Mouse (Mus musculus) neural tube, embryonic 12.5 days (tissue): Measurements from ENCODE around the gene Commd4. TPM values are rescaled to one million over a fixed set of nuclear protein-coding genes. Genes with fewer than 3 reads are reported as not detected.

ENCODE experiments used
- ATAC-seq: fragments of 200-750 bp; cut with Nextera tagmentation; 2 replicates; pipeline ENCODE4 v1.8.0; 2017; ENCODE audit warnings: low read depth, mild to moderate bottlenecking, moderate TSS enrichment, moderate library complexity; ENCODE audit not compliant: low FRiP score
- H3K27ac ChIP-seq: fragments of 300-500 bp; sonication (generic); 2 replicates; pipeline ENCODE4 v1.5.1; 2016
- H3K27me3 ChIP-seq: fragments of 300-500 bp; sonication (generic); replicated peaks from 2 replicates; pipeline ENCODE4 v1.6.1; 2016; ENCODE audit warnings: mild to moderate bottlenecking
- H3K36me3 ChIP-seq: fragments of 300-500 bp; sonication (generic); 2 replicates; pipeline ENCODE4 v1.6.1; 2016; ENCODE audit warnings: mild to moderate bottlenecking
- H3K4me1 ChIP-seq: fragments of 300-500 bp; sonication (generic); 2 replicates; pipeline ENCODE4 v1.6.1; 2016
- H3K4me2 ChIP-seq: fragments of 300-500 bp; sonication (generic); replicated peaks from 2 replicates; pipeline ENCODE4 v1.6.1; 2016; ENCODE audit warnings: mild to moderate bottlenecking
- H3K4me3 ChIP-seq: fragments of 300-500 bp; sonication (generic); 2 replicates; pipeline ENCODE4 v1.5.1; 2016
- H3K9ac ChIP-seq: fragments of 300-500 bp; sonication (generic); 2 replicates; pipeline ENCODE4 v1.6.1; 2016; ENCODE audit warnings: mild to moderate bottlenecking
- H3K9me3 ChIP-seq: fragments of 300-500 bp; sonication (generic); 2 replicates; pipeline ENCODE4 v1.6.1; 2016; ENCODE audit warnings: mild to moderate bottlenecking
- WGBS: fragments of 180-500 bp; shearing (Covaris S2); methylation state at CpG from one replicate; pipeline ENCODE4 v1.1.7; 2016; 5-methylcytosine and 5-hydroxymethylcytosine counted together
- polyA plus RNA-seq: library from polyadenylated mRNA; unstranded; fragments of >200 nt; fragmentation: Nextera tagmentation; extraction: Ambion mirVana; gene quantifications from 2 replicates; pipeline ENCODE4 v1.2.1, GENCODE M21; 2016

Gene Commd4
- polyA plus RNA-seq, 1 experiment from 2014 or later, result 133 TPM

DNA sequence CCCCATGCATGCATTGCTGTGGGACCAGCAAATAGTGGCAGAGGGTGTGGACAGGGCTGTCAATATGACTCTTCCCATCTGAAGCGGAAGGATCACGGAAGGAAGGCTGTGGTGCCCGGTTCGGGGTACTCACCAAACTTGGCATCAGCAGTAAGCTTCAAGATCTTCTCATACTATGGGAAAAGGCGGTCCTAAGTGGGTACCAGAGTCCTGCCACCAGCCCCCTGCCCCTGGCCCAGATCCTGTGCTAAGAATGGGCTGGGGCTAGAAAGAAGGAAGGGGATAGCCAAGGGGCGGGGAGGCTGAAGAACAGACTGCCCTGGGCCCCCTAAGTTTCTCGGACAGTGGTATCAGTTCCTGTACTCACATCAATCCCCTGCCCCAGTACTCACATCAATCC, 1.7 kb downstream of the Commd4 start:
- Histone ChIP-seq H3K27me3 (no peaks in the 10 kb centered on the region), H3K27ac (no peak overlapping the region), H3K36me3 (peaks cover 12% of the 10 kb centered on the region; the same call in 1 of the 2 replicates), H3K4me2 (no peak overlapping the region), H3K9me3 (no peaks in the 10 kb centered on the region), H3K4me1 (peaks cover 13% of the 10 kb centered on the region), H3K9ac (no peak overlapping the region), H3K4me3 (no peak overlapping the region)
- ATAC-seq, result no peak
- WGBS, result 94% methylated on average over 7 of the region's 7 CpGs

DNA sequence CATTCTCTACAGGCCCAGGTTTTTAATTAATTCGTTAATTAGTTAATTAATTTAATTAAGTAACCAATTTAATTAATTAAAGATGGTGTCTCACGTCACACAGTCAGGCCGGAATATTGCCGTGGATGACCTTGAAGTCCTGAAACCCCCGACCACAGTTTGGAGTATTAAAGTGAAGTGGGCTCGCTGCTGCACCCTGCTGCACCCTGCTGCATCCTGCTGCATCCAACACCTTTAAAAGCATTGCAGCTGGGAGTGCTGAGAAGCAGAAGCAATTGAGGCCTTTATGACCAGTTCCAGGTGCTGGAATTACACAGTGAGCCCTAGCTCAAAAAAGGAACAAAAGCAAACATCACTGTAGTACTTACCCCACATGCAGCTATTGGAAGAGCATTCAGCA, 5.8 kb downstream of the Commd4 start:
- H3K4me2 ChIP-seq, result no peak overlapping the region
- H3K4me3 ChIP-seq, result no peak overlapping the region
- H3K27me3 ChIP-seq, result no peaks in the 10 kb centered on the region
- H3K9me3 ChIP-seq, result no peaks in the 10 kb centered on the region
- no peak overlapping the region for H3K9ac ChIP-seq
- no peak overlapping the region for H3K27ac ChIP-seq
- 41% methylated on average over 6 of the region's 6 CpGs for WGBS
- no peak for ATAC-seq
- H3K4me1 ChIP-seq, result peaks cover 20% of the 10 kb centered on the region
- peaks cover 12% of the 10 kb centered on the region; the same call in 1 of the 2 replicates for H3K36me3 ChIP-seq

DNA sequence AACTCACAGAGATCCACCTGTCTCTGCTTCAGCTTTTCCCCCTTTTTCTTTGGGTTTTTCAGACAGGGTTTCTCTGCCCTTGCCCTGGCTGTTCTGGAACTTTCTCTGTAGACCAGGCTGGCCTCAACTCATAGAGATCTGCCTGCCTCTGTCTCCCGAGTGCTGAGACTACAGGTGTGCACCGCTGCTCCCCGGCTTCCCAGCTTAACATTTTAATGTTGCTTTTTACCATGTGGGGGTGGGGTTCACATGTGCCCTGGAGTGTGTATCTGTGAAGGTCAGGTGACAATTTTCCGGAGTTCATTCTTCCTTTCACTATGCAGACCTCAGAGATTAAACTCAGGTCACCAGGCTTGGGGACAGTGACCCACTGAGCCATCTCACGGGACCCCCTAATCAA, 7.9 kb downstream of the Commd4 start:
- ATAC-seq, result no peak
- Histone ChIP-seq H3K36me3 (peaks cover 4% of the 10 kb centered on the region; the same call in 1 of the 2 replicates), H3K27me3 (no peaks in the 10 kb centered on the region), H3K4me3 (no peak overlapping the region), H3K4me1 (peaks cover 18% of the 10 kb centered on the region), H3K9ac (no peak overlapping the region), H3K27ac (no peak overlapping the region), H3K4me2 (no peak overlapping the region), H3K9me3 (no peaks in the 10 kb centered on the region)
- 84% methylated on average over 5 of the region's 5 CpGs for WGBS

DNA sequence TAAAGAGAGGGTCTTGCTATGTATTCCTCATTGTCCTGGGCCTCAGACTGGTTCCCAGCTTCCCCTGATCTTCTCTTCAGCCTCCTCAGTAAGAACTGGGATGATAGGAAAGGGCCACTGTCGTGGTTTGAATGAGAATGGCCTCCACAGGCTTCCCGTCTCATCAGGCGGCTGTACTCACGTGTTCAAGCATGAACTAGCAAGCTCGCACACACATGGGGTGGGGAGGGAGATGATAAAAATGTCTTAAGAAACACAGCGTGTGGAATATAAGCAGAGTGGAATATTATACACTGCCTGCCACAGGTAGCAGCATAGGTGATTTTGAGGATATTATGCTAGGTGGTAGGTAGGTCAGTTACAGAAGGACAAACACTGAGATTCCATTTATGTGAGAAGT, 9.1 kb downstream of the Commd4 start:
- Histone ChIP-seq H3K4me3 (no peak overlapping the region; the same call in 1 of the 2 replicates), H3K27ac (no peak overlapping the region), H3K27me3 (no peaks in the 10 kb centered on the region), H3K9ac (0 out of 2 replicates have a peak overlapping the region, but pooled peaks have one; percentile 67), H3K4me1 (peaks cover 18% of the 10 kb centered on the region), H3K9me3 (no peaks in the 10 kb centered on the region), H3K36me3 (no peaks in the 10 kb centered on the region), H3K4me2 (peak overlapping the region; percentile 82)
- ATAC-seq, result no peak
- WGBS, result 77% methylated on average over 6 of the region's 6 CpGs

DNA sequence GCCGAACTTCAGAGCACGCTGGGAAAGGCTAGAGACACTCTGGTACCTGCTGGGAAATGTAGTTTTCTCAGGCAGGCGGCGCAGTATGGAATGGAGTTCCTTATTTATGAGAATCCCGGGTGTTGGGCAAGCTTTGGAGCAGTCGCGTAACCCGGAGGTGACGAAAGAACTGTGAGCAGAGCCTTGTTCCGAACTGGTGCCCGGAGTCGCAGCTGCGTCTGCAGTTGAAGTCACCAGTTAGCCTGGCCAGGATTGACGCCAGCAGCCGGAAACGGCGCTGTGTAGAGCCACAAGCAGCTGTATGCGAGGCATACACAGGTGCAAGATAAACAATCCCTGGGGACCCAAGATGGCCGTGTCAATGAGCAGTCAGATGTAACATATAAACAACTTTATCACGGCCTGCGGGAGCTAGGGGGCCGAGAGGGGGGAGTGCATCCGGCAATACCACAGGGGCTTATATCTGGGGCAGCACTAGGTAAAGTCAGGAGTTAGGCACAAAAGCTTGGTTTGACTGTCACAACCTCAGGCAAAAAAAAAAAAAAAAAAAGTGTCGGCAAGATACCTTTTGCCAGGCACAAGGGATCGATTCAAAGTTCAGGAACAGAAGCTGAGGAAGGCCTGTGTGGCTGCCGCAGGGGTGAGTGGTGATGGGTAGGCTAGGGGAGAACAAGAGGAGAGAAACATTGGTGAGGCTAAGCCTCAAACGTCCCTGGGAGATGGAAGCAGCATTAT, 9.8 kb downstream of the Commd4 start, which contains the start of gene Neil1:
TSS of gene Neil1 (minus strand) at position 162 of the 735 bp plus-strand sequence.
- Histone ChIP-seq H3K4me3 (peak within 1 kb of the TSS; percentile 49), H3K27me3 (no peaks in the 10 kb centered on the region), H3K9me3 (no peaks in the 10 kb centered on the region), H3K9ac (peak within 1 kb of the TSS; percentile 67), H3K27ac (peak within 1 kb of the TSS; percentile 69), H3K4me2 (peak within 1 kb of the TSS; percentile 82), H3K36me3 (peaks cover 3% of the 10 kb centered on the region; the same call in 1 of the 2 replicates), H3K4me1 (peaks cover 18% of the 10 kb centered on the region)
- ATAC-seq, result peak; percentile 90
- 3% methylated on average over 27 of the region's 27 CpGs for WGBS

DNA sequence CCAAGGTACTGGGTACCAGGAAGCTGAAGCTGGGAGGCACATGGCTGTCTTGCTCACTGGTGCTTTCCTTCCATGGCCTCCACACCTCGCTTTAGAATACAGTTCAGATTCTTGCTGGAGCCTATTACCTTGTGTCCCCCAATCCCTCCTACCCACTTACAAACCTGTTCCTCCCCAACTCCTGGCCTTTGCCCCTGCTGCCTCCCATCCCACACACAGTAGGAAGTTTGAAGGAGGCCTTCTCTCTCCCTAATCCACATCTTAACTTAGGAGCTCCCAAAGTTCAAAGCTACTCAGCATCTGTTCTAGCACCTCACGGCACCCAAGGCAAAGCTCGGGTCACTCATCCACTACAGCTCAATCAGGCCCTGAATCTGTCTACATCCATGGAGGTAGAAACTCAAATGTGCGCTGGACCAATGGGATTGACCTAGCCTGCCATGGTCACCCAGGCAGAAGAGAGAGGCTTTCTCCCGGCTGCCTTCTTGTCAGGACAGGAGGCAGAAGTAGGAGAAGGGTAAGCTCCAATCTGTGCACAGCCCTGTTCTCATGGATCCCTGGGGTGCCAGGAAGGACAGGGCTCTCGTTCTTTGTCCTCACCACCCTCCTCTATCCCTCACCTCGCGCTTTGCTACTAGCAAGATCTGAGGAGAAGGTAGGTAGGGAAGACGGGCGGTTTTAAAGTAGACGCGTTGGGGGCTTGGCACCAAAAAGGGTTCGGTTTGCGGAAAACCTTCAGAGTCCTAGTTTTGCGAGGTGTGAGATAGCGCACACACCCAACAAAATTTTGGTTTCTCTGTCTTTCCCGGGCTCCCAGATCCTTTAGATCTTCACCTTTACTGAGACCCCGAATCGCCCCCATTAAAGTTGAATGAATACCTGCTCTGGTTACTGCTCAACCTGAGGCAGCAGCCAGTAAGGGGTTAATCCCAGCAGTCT, 10.7 kb downstream of the Commd4 start:
- WGBS, result 10% methylated on average over 19 of the region's 19 CpGs
- Histone ChIP-seq H3K9me3 (no peaks in the 10 kb centered on the region), H3K27me3 (no peaks in the 10 kb centered on the region), H3K27ac (peak overlapping the region; percentile 69; the same call in 1 of the 2 replicates), H3K9ac (peak overlapping the region; percentile 67), H3K4me1 (peaks cover 18% of the 10 kb centered on the region), H3K4me3 (peak overlapping the region; percentile 49), H3K36me3 (peaks cover 7% of the 10 kb centered on the region; the same call in 1 of the 2 replicates), H3K4me2 (peak overlapping the region; percentile 82)
- ATAC-seq, result peak; percentile 60

DNA sequence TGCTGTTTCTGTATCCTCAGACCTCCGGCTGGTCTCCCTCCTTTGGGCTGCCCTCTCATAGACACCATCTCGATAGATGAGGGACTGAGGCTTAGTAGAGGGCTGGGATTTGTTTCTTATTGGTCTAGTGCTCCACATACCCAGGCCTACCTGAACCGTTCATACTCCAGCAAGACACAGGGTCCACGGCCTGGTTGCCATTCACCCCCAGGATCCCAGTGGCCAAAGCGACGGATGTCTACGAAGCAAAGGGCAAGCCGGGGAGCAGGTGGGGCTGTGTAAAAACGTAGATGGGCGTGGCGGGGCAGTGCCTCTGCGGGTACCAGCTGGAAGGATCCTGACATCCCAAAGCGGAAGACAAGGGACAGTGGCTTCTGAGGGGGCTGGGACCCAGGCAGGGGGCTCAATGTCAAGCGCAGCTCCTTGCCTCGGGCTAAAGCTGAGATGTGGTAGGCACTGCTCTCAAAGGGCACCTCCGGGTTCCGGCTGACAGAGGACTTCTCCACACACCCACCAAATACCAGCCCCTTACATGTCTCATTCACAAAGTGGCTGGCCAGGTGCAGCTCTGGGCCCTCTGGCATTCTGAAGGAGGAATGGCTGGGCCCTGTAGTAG, 11.6 kb downstream of the Commd4 start:
- ATAC-seq, result no peak
- 0 out of 2 replicates have a peak overlapping the region, but pooled peaks have one; percentile 49 for H3K4me3 ChIP-seq

DNA sequence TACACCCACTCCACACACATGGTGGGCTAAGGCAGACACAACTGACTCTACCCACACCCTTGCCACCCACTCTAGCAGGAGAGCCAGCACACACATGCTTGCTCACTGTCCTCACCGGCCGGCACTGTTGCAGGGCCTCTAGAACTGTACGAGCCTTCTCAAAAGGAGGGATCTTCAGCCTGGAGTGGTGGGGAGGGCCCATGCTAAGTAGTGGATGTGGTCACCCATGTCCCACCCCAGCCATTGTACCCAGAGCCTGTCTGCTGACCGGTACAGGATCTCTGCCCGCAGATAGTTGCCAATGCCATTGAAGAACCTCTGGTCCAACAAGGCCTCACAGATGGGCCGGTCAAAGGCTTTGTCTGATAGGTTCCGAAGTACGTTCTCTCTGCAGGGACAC, 13.3 kb downstream of the Commd4 start:
- Histone ChIP-seq H3K9me3 (no peaks in the 10 kb centered on the region), H3K4me1 (peaks cover 18% of the 10 kb centered on the region), H3K9ac (no peak overlapping the region), H3K36me3 (peaks cover 32% of the 10 kb centered on the region), H3K27ac (no peak overlapping the region), H3K4me2 (no peak overlapping the region), H3K4me3 (no peak overlapping the region), H3K27me3 (no peaks in the 10 kb centered on the region)
- WGBS, result 92% methylated on average over 8 of the region's 8 CpGs
- ATAC-seq, result no peak

More for the DNA sequence above, 11.6 kb downstream of the Commd4 start:
- Histone ChIP-seq H3K27me3 (no peaks in the 10 kb centered on the region), H3K4me1 (peaks cover 18% of the 10 kb centered on the region), H3K36me3 (peaks cover 15% of the 10 kb centered on the region), H3K9ac (no peak overlapping the region), H3K9me3 (no peaks in the 10 kb centered on the region), H3K4me2 (peak overlapping the region; percentile 82; the same call in 1 of the 2 replicates), H3K27ac (no peak overlapping the region)
- 89% methylated on average over 17 of the region's 17 CpGs for WGBS

DNA sequence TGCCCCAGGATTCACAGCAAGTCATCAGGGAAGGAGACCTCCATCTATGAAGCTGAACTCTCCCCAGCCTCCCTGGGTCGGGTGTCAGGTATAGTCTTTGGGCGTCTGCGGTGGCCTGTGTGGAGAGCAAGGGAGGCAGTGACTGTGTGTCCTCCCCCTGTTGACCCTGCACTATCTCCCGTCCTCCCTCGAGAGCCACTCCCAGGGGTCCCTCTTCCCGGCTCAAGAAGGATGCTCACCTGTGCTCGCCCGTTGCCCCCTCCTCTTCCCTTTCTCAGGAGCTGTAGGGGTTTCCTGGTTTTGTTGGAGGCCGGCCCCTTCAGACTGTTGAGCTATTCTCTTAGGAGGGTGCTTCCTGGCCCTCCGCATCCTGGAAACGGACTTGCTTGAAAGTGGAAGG, 14.9 kb downstream of the Commd4 start:
- Histone ChIP-seq H3K27me3 (no peaks in the 10 kb centered on the region), H3K4me2 (no peak overlapping the region), H3K9me3 (no peaks in the 10 kb centered on the region), H3K27ac (no peak overlapping the region), H3K36me3 (peaks cover 49% of the 10 kb centered on the region), H3K4me3 (no peak overlapping the region), H3K4me1 (peaks cover 12% of the 10 kb centered on the region), H3K9ac (no peak overlapping the region)
- no peak for ATAC-seq
- 92% methylated on average over 11 of the region's 11 CpGs for WGBS

DNA sequence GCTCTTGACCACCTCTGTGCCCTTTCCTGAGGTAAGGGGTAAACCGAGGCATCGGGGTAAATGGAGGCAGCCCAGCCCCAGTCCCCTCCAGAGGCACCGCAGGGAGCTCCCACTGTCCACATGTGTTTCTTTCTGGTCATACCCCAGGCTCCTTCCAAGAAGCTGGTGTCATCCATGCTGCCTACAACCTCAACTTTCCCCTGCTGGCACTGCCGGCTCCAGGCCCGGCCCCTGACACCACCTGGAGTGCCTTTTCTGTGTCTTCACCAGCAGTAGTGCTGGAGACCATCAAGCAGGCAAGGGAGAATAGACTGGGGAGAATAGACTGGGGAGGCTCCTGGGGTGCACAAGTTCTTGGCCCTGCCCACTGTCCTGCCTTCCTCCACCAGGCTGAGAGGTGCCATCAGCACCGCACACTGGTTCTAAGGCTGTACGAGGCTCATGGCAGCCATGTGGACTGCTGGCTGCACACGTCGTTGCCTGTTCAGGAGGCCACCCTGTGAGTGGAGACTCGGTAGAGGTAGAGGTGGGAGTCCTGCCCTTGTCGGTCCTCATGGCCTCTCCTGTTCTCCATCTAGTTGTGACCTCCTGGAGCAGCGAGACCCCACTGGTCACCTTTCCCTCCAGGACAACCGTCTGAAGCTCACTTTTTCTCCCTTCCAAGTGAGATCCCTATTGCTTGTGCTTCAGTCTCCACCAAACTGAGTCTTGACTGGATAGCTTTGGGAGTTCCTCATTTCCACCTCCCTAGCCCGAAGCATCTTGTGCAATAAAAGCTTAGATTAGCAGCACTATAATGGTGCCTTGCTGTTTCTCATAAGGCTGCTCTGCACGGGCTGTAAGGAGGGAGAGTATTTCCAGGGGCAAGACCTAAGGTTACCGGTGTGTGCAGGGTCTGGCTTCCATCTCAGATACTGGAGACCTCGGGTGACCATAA, 16.4 kb downstream of the Commd4 start:
- Histone ChIP-seq H3K9ac (no peak overlapping the region), H3K27me3 (no peaks in the 10 kb centered on the region), H3K36me3 (peaks cover 64% of the 10 kb centered on the region), H3K27ac (no peak overlapping the region), H3K4me2 (no peak overlapping the region), H3K9me3 (no peaks in the 10 kb centered on the region), H3K4me3 (no peak overlapping the region), H3K4me1 (peaks cover 2% of the 10 kb centered on the region; the same call in 1 of the 2 replicates)
- ATAC-seq, result no peak
- 91% methylated on average over 17 of the region's 17 CpGs for WGBS

DNA sequence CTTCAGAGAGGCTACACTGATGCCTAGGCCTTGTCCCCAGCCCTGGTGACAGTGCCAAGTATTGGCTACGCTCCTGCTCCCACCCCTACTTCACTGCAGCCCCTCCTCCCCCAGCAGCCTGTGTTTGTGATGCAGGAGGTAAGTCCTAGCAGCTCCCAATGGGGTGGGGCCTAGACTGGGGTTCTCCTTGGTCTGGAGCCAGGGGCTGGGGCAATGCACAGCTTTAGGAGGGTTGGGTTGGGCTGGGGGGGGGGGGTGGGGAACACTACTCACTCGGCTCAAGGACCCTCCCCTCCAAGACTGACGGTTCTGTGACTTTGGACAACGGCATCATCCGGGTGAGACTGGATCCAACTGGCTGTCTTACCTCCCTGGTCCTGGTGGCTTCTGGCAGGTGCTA, 18.6 kb downstream of the Commd4 start:
- 96% methylated on average over 5 of the region's 5 CpGs for WGBS
- no peak for ATAC-seq

More for the DNA sequence above, 18.6 kb downstream of the Commd4 start:
- Histone ChIP-seq H3K4me2 (no peak overlapping the region), H3K4me3 (no peak overlapping the region), H3K27me3 (no peaks in the 10 kb centered on the region), H3K9ac (no peak overlapping the region), H3K9me3 (no peaks in the 10 kb centered on the region), H3K36me3 (peaks cover 77% of the 10 kb centered on the region), H3K27ac (no peak overlapping the region), H3K4me1 (no peaks in the 10 kb centered on the region)
